Mouse (Mus musculus): ENCODE data around the gene Slc6a13. TPM values are rescaled to one million over a fixed set of nuclear protein-coding genes. Genes with fewer than 3 reads are reported as not detected.
"Not testable (repeated sequence)": the region's sequence is repeated elsewhere in the genome, so short reads cannot be mapped to it uniquely, and the experiment has no call there.

Gene Slc6a13
- polyA plus RNA-seq, 1 experiment from 2014 or later: 23.8 TPM

GRCm38 (mm10) chr6:121356041-121356440, 56.0 kb downstream of the Slc6a13 start:
- no peak for ATAC-seq
- no peaks in the 10 kb centered on the region for H3K36me3 ChIP-seq
- H3K4me1 ChIP-seq (replicated peaks): 0 out of 2 replicates have a peak, but pooled peaks cover 6% of the 10 kb centered on the region
- no peak overlapping the region for H3K4me3 ChIP-seq (replicated peaks)
- no peaks in the 10 kb centered on the region for H3K9me3 ChIP-seq
- WGBS: 90% methylated on average over 1 of the region's 1 CpGs
- H3K27ac ChIP-seq: no peak overlapping the region
- H3K4me2 ChIP-seq (replicated peaks): no peak overlapping the region
- no peaks in the 10 kb centered on the region for H3K27me3 ChIP-seq
- no peak overlapping the region for H3K9ac ChIP-seq (replicated peaks)

DNA sequence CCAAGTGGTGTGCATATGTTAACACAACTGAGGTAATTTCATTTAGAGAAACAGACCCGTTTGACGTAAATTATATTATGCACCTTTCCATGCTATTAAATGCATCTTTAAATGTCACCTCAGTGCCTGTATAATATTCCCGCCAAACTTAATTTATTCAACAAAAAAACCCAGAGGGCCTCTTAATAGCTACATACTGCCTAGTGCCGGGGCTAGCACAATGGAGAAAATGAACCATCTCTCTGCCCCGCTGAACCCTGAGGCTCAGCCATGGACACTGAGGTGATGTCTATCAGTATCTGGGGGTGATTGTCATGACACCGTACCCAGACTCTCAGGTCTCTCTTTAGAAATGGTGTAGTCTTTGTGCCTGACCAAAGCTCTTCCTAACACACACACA, 57.2 kb downstream of the Slc6a13 start:
- Histone ChIP-seq H3K9me3 (no peaks in the 10 kb centered on the region), H3K4me2 (replicated peaks) (no peak overlapping the region), H3K4me1 (replicated peaks) (no peaks in the 10 kb centered on the region), H3K27ac (no peak overlapping the region), H3K9ac (replicated peaks) (no peak overlapping the region), H3K36me3 (no peaks in the 10 kb centered on the region), H3K4me3 (replicated peaks) (no peak overlapping the region), H3K27me3 (no peaks in the 10 kb centered on the region)
- WGBS: 77% methylated on average over 6 of the region's 6 CpGs
- no peak for ATAC-seq

GRCm38 (mm10) chr6:121363061-121363460, 63.0 kb downstream of the Slc6a13 start:
- Histone ChIP-seq H3K27me3 (no peaks in the 10 kb centered on the region), H3K27ac (no peak overlapping the region), H3K4me1 (replicated peaks) (no peaks in the 10 kb centered on the region), H3K9ac (replicated peaks) (no peak overlapping the region), H3K36me3 (no peaks in the 10 kb centered on the region), H3K4me3 (replicated peaks) (no peak overlapping the region), H3K9me3 (no peaks in the 10 kb centered on the region), H3K4me2 (replicated peaks) (no peak overlapping the region)
- no peak for ATAC-seq
- WGBS: 86% methylated on average over 6 of the region's 6 CpGs

DNA sequence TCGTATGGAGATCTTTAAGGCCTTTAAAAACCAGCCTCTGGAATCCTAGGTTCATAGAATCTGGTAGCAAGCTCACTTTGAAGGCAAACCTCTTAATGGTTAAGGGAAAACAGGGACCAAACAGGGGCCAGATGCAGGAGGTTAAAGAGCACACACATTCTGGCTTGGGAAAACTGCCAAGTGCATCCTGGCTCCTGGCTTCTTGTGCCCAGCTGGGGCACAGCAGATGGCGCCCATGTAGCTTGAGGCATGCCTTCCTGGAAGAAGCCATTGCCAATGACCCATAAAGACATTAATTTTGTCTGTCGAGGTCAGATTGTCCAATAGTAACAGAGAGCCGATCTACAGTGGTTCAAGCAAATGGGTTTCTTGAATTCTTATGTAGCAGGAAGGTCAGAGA, 63.9 kb downstream of the Slc6a13 start:
- 83% methylated on average over 4 of the region's 4 CpGs for WGBS
- Histone ChIP-seq H3K27me3 (no peaks in the 10 kb centered on the region), H3K27ac (no peak overlapping the region), H3K36me3 (no peaks in the 10 kb centered on the region), H3K4me2 (replicated peaks) (no peak overlapping the region), H3K4me1 (replicated peaks) (no peaks in the 10 kb centered on the region), H3K4me3 (replicated peaks) (no peak overlapping the region), H3K9me3 (no peaks in the 10 kb centered on the region), H3K9ac (replicated peaks) (no peak overlapping the region)
- ATAC-seq: no peak

GRCm38 (mm10) chr6:121366537-121366936, 66.5 kb downstream of the Slc6a13 start:
- not testable (repeated sequence) for ATAC-seq, H3K9me3 ChIP-seq
- WGBS: 13% methylated on average over 2 of the region's 2 CpGs

GRCm38 (mm10) chr6:121367099-121367498, 67.1 kb downstream of the Slc6a13 start:
- no peaks in the 10 kb centered on the region for H3K27me3 ChIP-seq
- no peaks in the 10 kb centered on the region for H3K4me1 ChIP-seq (replicated peaks)
- H3K4me3 ChIP-seq (replicated peaks): no peak overlapping the region
- H3K4me2 ChIP-seq (replicated peaks): no peak overlapping the region
- no peaks in the 10 kb centered on the region for H3K36me3 ChIP-seq
- 60% methylated on average over 3 of the region's 3 CpGs for WGBS
- no peak for ATAC-seq
- no peak overlapping the region for H3K27ac ChIP-seq
- H3K9me3 ChIP-seq: no peaks in the 10 kb centered on the region
- H3K9ac ChIP-seq (replicated peaks): no peak overlapping the region

More at GRCm38 (mm10) chr6:121366537-121366936, 66.5 kb downstream of the Slc6a13 start:
- not testable (repeated sequence) for H3K27ac ChIP-seq; H3K9ac ChIP-seq (replicated peaks); H3K4me3 ChIP-seq (replicated peaks); H3K36me3 ChIP-seq; H3K4me2 ChIP-seq (replicated peaks); H3K27me3 ChIP-seq; H3K4me1 ChIP-seq (replicated peaks)

- Histone ChIP-seq H3K27ac (no peak overlapping the region), H3K4me2 (replicated peaks) (no peak overlapping the region), H3K9me3 (no peaks in the 10 kb centered on the region), H3K9ac (replicated peaks) (no peak overlapping the region), H3K4me1 (replicated peaks) (no peaks in the 10 kb centered on the region), H3K4me3 (replicated peaks) (no peak overlapping the region), H3K27me3 (no peaks in the 10 kb centered on the region), H3K36me3 (no peaks in the 10 kb centered on the region)
- 76% methylated on average over 10 of the region's 10 CpGs for WGBS
- no peak for ATAC-seq
Observed at GRCm38 (mm10) chr6:121371197-121371980, 71.4 kb downstream of the Slc6a13 start.

DNA sequence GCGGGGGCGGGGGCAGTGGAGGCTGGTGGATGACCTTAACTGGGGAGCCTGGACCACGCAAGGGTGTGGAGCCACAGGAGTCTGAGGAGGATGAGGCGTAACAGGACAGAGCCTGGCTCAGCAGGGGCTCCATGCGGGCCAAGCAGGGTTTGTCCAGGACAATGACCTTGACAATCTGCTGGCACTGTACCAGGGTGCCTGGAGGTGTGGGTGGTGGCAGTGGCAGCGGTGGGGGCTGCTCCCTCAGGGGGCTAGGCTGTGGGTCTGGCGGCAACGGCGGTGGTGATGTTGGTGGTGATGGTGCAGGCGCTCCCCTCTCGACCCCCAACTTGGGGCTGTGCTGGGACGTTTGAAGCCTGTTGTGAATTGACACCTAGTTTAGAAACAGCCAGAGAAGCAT, 76.1 kb downstream of the Slc6a13 start:
- 88% methylated on average over 12 of the region's 12 CpGs for WGBS
- Histone ChIP-seq H3K9me3 (no peaks in the 10 kb centered on the region), H3K27me3 (no peaks in the 10 kb centered on the region), H3K36me3 (no peaks in the 10 kb centered on the region), H3K4me1 (replicated peaks) (peaks cover 10% of the 10 kb centered on the region; the same call in 1 of the 2 replicates), H3K27ac (no peak overlapping the region), H3K4me2 (replicated peaks) (no peak overlapping the region), H3K9ac (replicated peaks) (no peak overlapping the region), H3K4me3 (replicated peaks) (no peak overlapping the region)
- peak; percentile 22; the same call in 1 of the 2 replicates for ATAC-seq

DNA sequence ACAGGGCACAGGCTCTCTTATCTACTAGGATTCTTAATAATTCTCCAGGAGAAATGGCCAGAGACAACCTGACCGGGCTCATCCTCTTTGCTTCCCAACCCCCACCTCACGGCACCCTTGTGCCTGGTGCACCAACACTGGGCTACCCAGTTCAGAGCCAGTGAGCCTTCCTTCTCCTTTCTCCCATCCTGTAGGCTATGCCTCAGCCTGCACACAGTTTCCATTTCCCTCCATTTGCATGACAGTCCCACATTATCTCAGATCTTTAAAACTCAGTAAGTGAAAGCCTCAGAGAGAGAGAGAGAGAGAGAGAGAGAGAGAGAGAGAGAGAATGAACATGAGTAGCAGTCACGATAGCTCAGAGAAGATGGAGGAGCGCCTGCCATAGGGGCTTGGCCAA, 78.2 kb downstream of the Slc6a13 start:
- H3K9me3 ChIP-seq: no peaks in the 10 kb centered on the region
- ATAC-seq: no peak
- H3K36me3 ChIP-seq: no peaks in the 10 kb centered on the region
- H3K4me2 ChIP-seq (replicated peaks): no peak overlapping the region
- H3K4me3 ChIP-seq (replicated peaks): no peak overlapping the region
- H3K27me3 ChIP-seq: no peaks in the 10 kb centered on the region
- peaks cover 10% of the 10 kb centered on the region; the same call in 1 of the 2 replicates for H3K4me1 ChIP-seq (replicated peaks)
- WGBS: 63% methylated on average over 4 of the region's 4 CpGs
- H3K27ac ChIP-seq: no peak overlapping the region
- H3K9ac ChIP-seq (replicated peaks): no peak overlapping the region

DNA sequence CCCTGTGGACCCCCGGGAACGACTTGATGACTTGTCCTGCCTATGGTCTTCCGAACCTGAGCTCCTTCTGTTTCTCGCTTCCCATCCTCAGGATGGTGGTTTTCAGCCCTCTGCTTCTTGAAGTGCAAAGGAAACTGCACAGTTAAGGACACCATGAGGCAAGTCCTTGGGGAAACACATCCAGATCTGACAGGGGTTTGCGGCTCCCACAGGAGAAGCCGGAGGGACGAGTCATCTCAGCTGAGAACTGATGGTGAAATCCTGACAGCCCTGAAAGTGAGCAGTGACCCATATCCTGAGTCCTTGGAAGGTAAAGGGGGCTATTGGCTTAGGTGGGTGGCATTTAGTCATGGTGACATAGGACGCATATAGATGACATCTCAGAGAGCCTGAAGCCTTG, 80.5 kb downstream of the Slc6a13 start:
- no peaks in the 10 kb centered on the region for H3K27me3 ChIP-seq
- WGBS: 76% methylated on average over 8 of the region's 8 CpGs
- no peaks in the 10 kb centered on the region for H3K9me3 ChIP-seq
- H3K27ac ChIP-seq: no peak overlapping the region
- no peak overlapping the region for H3K9ac ChIP-seq (replicated peaks)
- no peak overlapping the region for H3K4me3 ChIP-seq (replicated peaks)
- H3K36me3 ChIP-seq: no peaks in the 10 kb centered on the region
- H3K4me1 ChIP-seq (replicated peaks): peaks cover 10% of the 10 kb centered on the region; the same call in 1 of the 2 replicates
- no peak for ATAC-seq
- H3K4me2 ChIP-seq (replicated peaks): no peak overlapping the region

- no peaks in the 10 kb centered on the region for H3K9me3 ChIP-seq
- WGBS: 34% methylated on average over 10 of the region's 10 CpGs
- H3K4me2 ChIP-seq (replicated peaks): no peak overlapping the region
- H3K9ac ChIP-seq (replicated peaks): no peak overlapping the region
- ATAC-seq: no peak
- peaks cover 16% of the 10 kb centered on the region for H3K4me1 ChIP-seq (replicated peaks)
- no peak overlapping the region for H3K4me3 ChIP-seq (replicated peaks)
- H3K27me3 ChIP-seq: peaks cover 6% of the 10 kb centered on the region; the same call in 1 of the 2 replicates
- no peaks in the 10 kb centered on the region for H3K36me3 ChIP-seq
- H3K27ac ChIP-seq: no peak overlapping the region
Observed at GRCm38 (mm10) chr6:121382071-121382470, 82.0 kb downstream of the Slc6a13 start.

- Histone ChIP-seq H3K36me3 (no peaks in the 10 kb centered on the region), H3K4me1 (replicated peaks) (peaks cover 7% of the 10 kb centered on the region), H3K4me3 (replicated peaks) (no peak overlapping the region), H3K27ac (no peak overlapping the region), H3K4me2 (replicated peaks) (no peak overlapping the region), H3K9ac (replicated peaks) (no peak overlapping the region), H3K9me3 (no peaks in the 10 kb centered on the region), H3K27me3 (peaks cover 6% of the 10 kb centered on the region)
- WGBS: 81% methylated on average over 3 of the region's 3 CpGs
- ATAC-seq: no peak
Observed at GRCm38 (mm10) chr6:121385397-121385796, 85.4 kb downstream of the Slc6a13 start.
